Mouse (Mus musculus) stomach, embryonic 16.5 days (tissue): Measurements from ENCODE around the gene 2610301B20Rik. TPM values are rescaled to one million over a fixed set of nuclear protein-coding genes. Genes with fewer than 3 reads are reported as not detected.
A peak's percentile ranks its signal among the peaks of the same experiment; 100 is the strongest.

Experiments used
- ATAC-seq: fragments of 200-750 bp; cut with Nextera tagmentation; 2 replicates; pipeline ENCODE4 v1.8.0; 2017; ENCODE audit warnings: moderate number of reproducible peaks, moderate TSS enrichment; ENCODE audit not compliant: insufficient read depth, low FRiP score
- H3K27ac ChIP-seq: fragments of 300-500 bp; sonication (generic); 2 replicates; pipeline ENCODE4 v1.5.1; 2014; ENCODE audit warnings: low read length
- H3K27me3 ChIP-seq: fragments of 300-500 bp; sonication (generic); 2 replicates; pipeline ENCODE4 v1.6.1; 2014; ENCODE audit warnings: low read length, control low read depth, mixed read lengths; ENCODE audit not compliant: control insufficient read depth, insufficient read depth
- H3K36me3 ChIP-seq: fragments of 300-500 bp; sonication (generic); 2 replicates; pipeline ENCODE4 v1.6.1; 2014; ENCODE audit warnings: low read length; ENCODE audit not compliant: control insufficient read depth, insufficient read depth
- H3K4me1 ChIP-seq: fragments of 300-500 bp; sonication (generic); 2 replicates; pipeline ENCODE4 v1.6.1; 2014; ENCODE audit warnings: low read length, control low read depth, mixed read lengths; ENCODE audit not compliant: control insufficient read depth, insufficient read depth
- H3K4me2 ChIP-seq: fragments of 300-500 bp; sonication (generic); 2 replicates; pipeline ENCODE4 v1.6.1; 2014; ENCODE audit warnings: low read depth, low read length, mixed read lengths
- H3K4me3 ChIP-seq: fragments of 300-500 bp; sonication (generic); replicated peaks from 2 replicates; pipeline ENCODE4 v1.5.1; 2014; ENCODE audit warnings: mild to moderate bottlenecking, low read length
- H3K9ac ChIP-seq: fragments of 300-500 bp; sonication (generic); 2 replicates; pipeline ENCODE4 v1.6.1; 2014; ENCODE audit warnings: low read length
- H3K9me3 ChIP-seq: fragments of 300-500 bp; sonication (generic); replicated peaks from 2 replicates; pipeline ENCODE4 v1.6.1; 2016; ENCODE audit warnings: low read length, control low read depth; ENCODE audit not compliant: control insufficient read depth
- WGBS: fragments of 180-500 bp; shearing (Covaris S2); extraction: QIAGEN DNeasy Blood & Tissue Kit; methylation state at CpG from one replicate; pipeline ENCODE4 v1.1.7; 2014; 5-methylcytosine and 5-hydroxymethylcytosine counted together
- polyA plus RNA-seq: library from polyadenylated mRNA; unstranded; fragments of >200 nt; fragmentation: Nextera tagmentation; extraction: Ambion mirVana; gene quantifications from 2 replicates; pipeline ENCODE4 v1.2.1, GENCODE M21; 2015

Gene 2610301B20Rik
- polyA plus RNA-seq, 1 experiment from 2014 or later, result 26.8 TPM

GRCm38 (mm10) chr4:10915271-10915670, 41.0 kb downstream of the 2610301B20Rik start:
- 75% methylated on average over 3 of the region's 3 CpGs for WGBS
- H3K36me3 ChIP-seq, result no peaks in the 10 kb centered on the region
- H3K9me3 ChIP-seq, result no peaks in the 10 kb centered on the region
- ATAC-seq, result no peak
- H3K9ac ChIP-seq, result no peak overlapping the region
- H3K27me3 ChIP-seq, result no peaks in the 10 kb centered on the region
- H3K27ac ChIP-seq, result no peak overlapping the region
- no peak overlapping the region for H3K4me3 ChIP-seq
- H3K4me1 ChIP-seq, result peaks cover 15% of the 10 kb centered on the region; the same call in 1 of the 2 replicates
- H3K4me2 ChIP-seq, result no peak overlapping the region

- H3K4me1 ChIP-seq, result peaks cover 15% of the 10 kb centered on the region; the same call in 1 of the 2 replicates
- no peaks in the 10 kb centered on the region for H3K27me3 ChIP-seq
- H3K9me3 ChIP-seq, result no peaks in the 10 kb centered on the region
- WGBS, result 85% methylated on average over 8 of the region's 8 CpGs
- no peak overlapping the region for H3K9ac ChIP-seq
- no peak overlapping the region for H3K4me2 ChIP-seq
- no peak overlapping the region for H3K27ac ChIP-seq
- H3K36me3 ChIP-seq, result no peaks in the 10 kb centered on the region
- no peak overlapping the region for H3K4me3 ChIP-seq
- ATAC-seq, result no peak
These were observed 44.1 kb downstream of the 2610301B20Rik start for GRCm38 (mm10) chr4:10918402-10918801.

GRCm38 (mm10) chr4:10919097-10919496, 44.8 kb downstream of the 2610301B20Rik start:
- ATAC-seq, result 0 out of 2 replicates have a peak, but pooled peaks have one; percentile 15
- Histone ChIP-seq H3K4me2 (no peak overlapping the region), H3K27ac (no peak overlapping the region), H3K27me3 (no peaks in the 10 kb centered on the region), H3K9me3 (no peaks in the 10 kb centered on the region), H3K36me3 (no peaks in the 10 kb centered on the region), H3K4me3 (no peak overlapping the region), H3K4me1 (peaks cover 14% of the 10 kb centered on the region; the same call in 1 of the 2 replicates), H3K9ac (no peak overlapping the region)
- 49% methylated on average over 5 of the region's 5 CpGs for WGBS

GRCm38 (mm10) chr4:10919530-10919929, 45.2 kb downstream of the 2610301B20Rik start:
- no peak for ATAC-seq
- no peak overlapping the region for H3K9ac ChIP-seq
- no peaks in the 10 kb centered on the region for H3K9me3 ChIP-seq
- H3K36me3 ChIP-seq, result no peaks in the 10 kb centered on the region
- H3K4me3 ChIP-seq, result no peak overlapping the region
- H3K4me1 ChIP-seq, result peaks cover 14% of the 10 kb centered on the region; the same call in 1 of the 2 replicates
- 87% methylated on average over 3 of the region's 3 CpGs for WGBS
- no peaks in the 10 kb centered on the region for H3K27me3 ChIP-seq
- H3K4me2 ChIP-seq, result no peak overlapping the region
- H3K27ac ChIP-seq, result no peak overlapping the region

GRCm38 (mm10) chr4:10919987-10920386, 45.7 kb downstream of the 2610301B20Rik start:
- H3K36me3 ChIP-seq, result no peaks in the 10 kb centered on the region
- WGBS, result 86% methylated on average over 6 of the region's 6 CpGs
- H3K9me3 ChIP-seq, result no peaks in the 10 kb centered on the region
- no peaks in the 10 kb centered on the region for H3K27me3 ChIP-seq
- H3K4me2 ChIP-seq, result no peak overlapping the region
- H3K4me1 ChIP-seq, result peaks cover 14% of the 10 kb centered on the region; the same call in 1 of the 2 replicates
- no peak overlapping the region for H3K4me3 ChIP-seq
- ATAC-seq, result no peak
- no peak overlapping the region for H3K27ac ChIP-seq
- H3K9ac ChIP-seq, result no peak overlapping the region

GRCm38 (mm10) chr4:10920622-10921021, 46.3 kb downstream of the 2610301B20Rik start:
- H3K9me3 ChIP-seq, result no peaks in the 10 kb centered on the region
- H3K9ac ChIP-seq, result no peak overlapping the region
- no peak for ATAC-seq
- WGBS, result 83% methylated on average over 6 of the region's 6 CpGs
- peaks cover 14% of the 10 kb centered on the region; the same call in 1 of the 2 replicates for H3K4me1 ChIP-seq
- no peaks in the 10 kb centered on the region for H3K36me3 ChIP-seq
- H3K4me2 ChIP-seq, result no peak overlapping the region
- H3K27me3 ChIP-seq, result no peaks in the 10 kb centered on the region
- no peak overlapping the region for H3K27ac ChIP-seq
- no peak overlapping the region for H3K4me3 ChIP-seq

- no peaks in the 10 kb centered on the region for H3K9me3 ChIP-seq
- no peak overlapping the region for H3K4me2 ChIP-seq
- 0 out of 2 replicates have a peak overlapping the region, but pooled peaks have one; percentile 29 for H3K9ac ChIP-seq
- 0 out of 2 replicates have a peak overlapping the region, but pooled peaks have one; percentile 12 for H3K27ac ChIP-seq
- no peak overlapping the region for H3K4me3 ChIP-seq
- H3K27me3 ChIP-seq, result no peaks in the 10 kb centered on the region
- ATAC-seq, result peak; percentile 28; the same call in 1 of the 2 replicates
- H3K36me3 ChIP-seq, result no peaks in the 10 kb centered on the region
- WGBS, result 37% methylated on average over 6 of the region's 6 CpGs
- H3K4me1 ChIP-seq, result peaks cover 14% of the 10 kb centered on the region; the same call in 1 of the 2 replicates
These were observed 48.9 kb downstream of the 2610301B20Rik start for GRCm38 (mm10) chr4:10923180-10923579.

GRCm38 (mm10) chr4:10924140-10924539, 49.8 kb downstream of the 2610301B20Rik start:
- H3K9me3 ChIP-seq, result no peaks in the 10 kb centered on the region
- 67% methylated on average over 2 of the region's 2 CpGs for WGBS
- H3K36me3 ChIP-seq, result no peaks in the 10 kb centered on the region
- H3K4me3 ChIP-seq, result no peak overlapping the region
- no peaks in the 10 kb centered on the region for H3K27me3 ChIP-seq
- peaks cover 5% of the 10 kb centered on the region; the same call in 1 of the 2 replicates for H3K4me1 ChIP-seq
- ATAC-seq, result peak; percentile 59; the same call in 1 of the 2 replicates
- H3K9ac ChIP-seq, result no peak overlapping the region
- H3K4me2 ChIP-seq, result no peak overlapping the region
- H3K27ac ChIP-seq, result no peak overlapping the region

- 87% methylated on average over 5 of the region's 5 CpGs for WGBS
- Histone ChIP-seq H3K27me3 (no peaks in the 10 kb centered on the region), H3K36me3 (no peaks in the 10 kb centered on the region), H3K9ac (no peak overlapping the region), H3K4me2 (no peak overlapping the region), H3K4me1 (peaks cover 5% of the 10 kb centered on the region; the same call in 1 of the 2 replicates), H3K9me3 (no peaks in the 10 kb centered on the region), H3K4me3 (no peak overlapping the region), H3K27ac (no peak overlapping the region)
- no peak for ATAC-seq
These were observed 50.2 kb downstream of the 2610301B20Rik start for GRCm38 (mm10) chr4:10924541-10924940.
